Mouse (Mus musculus) kidney, adult 2 months (tissue): ENCODE data around the gene B3gnt9. TPM values are rescaled to one million over a fixed set of nuclear protein-coding genes. Genes with fewer than 3 reads are reported as not detected.

ENCODE experiments used
- DNase-seq: peaks from one replicate; pipeline ENCODE4 v3.0.0; 2021
- H3K27ac ChIP-seq: fragments of 200-500 bp; 2 replicates; pipeline ENCODE4 v1.5.1; 2012; ENCODE audit warnings: low read depth, low read length, control low read depth, inconsistent platforms; ENCODE audit not compliant: insufficient read depth
- H3K27me3 ChIP-seq: fragments of 200-500 bp; replicated peaks from 2 replicates; pipeline ENCODE4 v1.6.1; 2012; ENCODE audit warnings: mild to moderate bottlenecking, moderate library complexity, low read length, inconsistent platforms; ENCODE audit not compliant: control insufficient read depth, insufficient read depth
- H3K36me3 ChIP-seq: fragments of 200-500 bp; 2 replicates; pipeline ENCODE4 v1.6.1; 2012; ENCODE audit warnings: mild to moderate bottlenecking, moderate library complexity, low read length, inconsistent platforms; ENCODE audit not compliant: control insufficient read depth, insufficient read depth
- H3K4me1 ChIP-seq: fragments of 200-500 bp; 2 replicates; pipeline ENCODE4 v1.6.1; 2011; ENCODE audit warnings: low read length; ENCODE audit not compliant: control insufficient read depth, insufficient read depth
- H3K4me3 ChIP-seq: fragments of 200-500 bp; 2 replicates; pipeline ENCODE4 v1.5.1; 2011; ENCODE audit warnings: mild to moderate bottlenecking, low read depth, low read length, control low read depth; ENCODE audit not compliant: insufficient read depth
- CTCF ChIP-seq: fragments of 200-500 bp; conservative IDR thresholded peaks from 2 replicates; pipeline ENCODE4 v1.5.1; 2011; ENCODE audit warnings: low read depth, mild to moderate bottlenecking, control low read depth, low read length, moderate library complexity, mixed read lengths; ENCODE audit not compliant: insufficient read depth, insufficient read length
- POLR2A ChIP-seq: fragments of 200-500 bp; IDR thresholded peaks from one replicate; pipeline ENCODE4 v1.6.1; 2011; ENCODE audit warnings: low read depth, low read length, control low read depth
- WGBS: fragments of 180-500 bp; shearing (Covaris S2); methylation state at CpG from one replicate; pipeline ENCODE4 v1.1.7; 2018; 5-methylcytosine and 5-hydroxymethylcytosine counted together
- polyA plus RNA-seq: library from polyadenylated mRNA; depleted of rRNA; stranded (reverse); fragments of >200 nt; gene quantifications from 2 replicates; pipeline ENCODE4 v1.2.3, GENCODE M21; 2012; rRNA removed

The B3gnt9 gene
- polyA plus RNA-seq, 1 experiment, result 4.8 TPM

DNA sequence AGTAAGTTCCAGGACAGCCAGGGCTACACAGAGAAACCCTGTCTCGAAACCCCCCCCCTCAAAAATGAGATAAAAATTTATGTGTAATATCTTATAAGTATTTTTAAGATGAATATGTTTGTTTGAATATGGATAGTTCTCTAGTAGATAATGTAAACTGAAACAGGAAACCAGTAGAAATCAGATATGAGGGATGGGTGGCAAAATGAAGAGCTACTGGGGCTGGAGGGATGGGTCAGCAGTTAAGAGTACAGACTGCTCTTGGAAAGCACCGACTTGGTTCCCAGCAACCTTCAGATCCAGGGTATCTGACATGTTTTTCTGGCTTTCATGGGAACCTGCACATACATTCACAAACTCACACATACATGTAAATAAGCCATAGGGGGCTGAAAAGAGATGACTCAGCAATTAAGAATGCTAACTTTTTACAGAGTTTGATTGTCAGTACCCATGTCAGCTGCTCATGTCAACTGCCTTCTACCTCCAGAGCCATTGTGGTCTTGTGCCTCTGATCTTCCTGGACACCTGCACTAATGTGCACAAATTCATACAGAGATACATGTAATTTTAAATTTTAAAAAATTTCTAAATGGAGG, 47.2 kb downstream of the B3gnt9 start:
- Histone ChIP-seq H3K36me3 (peaks cover 1% of the 10 kb centered on the region; the same call in 1 of the 2 replicates), H3K27me3 (no peaks in the 10 kb centered on the region), H3K4me3 (no peak overlapping the region), H3K27ac (no peak overlapping the region), H3K4me1 (no peaks in the 10 kb centered on the region)
- WGBS, result 77% methylated on average over 2 of the region's 2 CpGs
- TF ChIP-seq CTCF (no peak), POLR2A (no peak)
- DNase-seq, result no peak

DNA sequence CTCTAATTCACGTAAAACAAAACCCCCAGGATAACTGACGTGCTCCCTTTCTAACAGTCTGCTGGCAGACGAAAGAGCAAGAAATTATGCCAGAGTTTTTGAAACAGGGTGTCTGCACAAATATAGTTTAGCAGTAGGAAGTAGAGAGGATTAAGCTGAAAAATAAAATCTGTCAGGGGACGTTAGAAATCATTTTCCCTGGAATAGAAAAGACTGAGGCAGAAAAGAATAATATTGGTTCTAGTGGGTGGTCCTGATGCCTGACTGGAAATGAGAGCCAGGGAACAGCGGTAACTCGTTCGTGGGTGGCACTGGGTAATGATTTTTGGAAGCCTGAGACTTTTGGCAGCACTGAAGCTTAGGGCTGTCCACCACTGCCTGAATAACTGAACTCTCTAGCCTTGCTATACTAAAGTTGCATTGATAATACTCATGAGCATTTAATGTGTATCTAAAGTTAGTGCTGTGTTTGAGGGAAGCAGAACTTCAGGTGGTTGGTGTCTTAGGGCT, 48.1 kb downstream of the B3gnt9 start:
- no peak for DNase-seq
- WGBS, result 66% methylated on average over 7 of the region's 7 CpGs
- Histone ChIP-seq H3K27ac (no peak overlapping the region), H3K27me3 (no peaks in the 10 kb centered on the region), H3K4me3 (no peak overlapping the region), H3K36me3 (peaks cover 3% of the 10 kb centered on the region; the same call in 1 of the 2 replicates), H3K4me1 (no peaks in the 10 kb centered on the region)
- TF ChIP-seq CTCF (no peak), POLR2A (no peak)

DNA sequence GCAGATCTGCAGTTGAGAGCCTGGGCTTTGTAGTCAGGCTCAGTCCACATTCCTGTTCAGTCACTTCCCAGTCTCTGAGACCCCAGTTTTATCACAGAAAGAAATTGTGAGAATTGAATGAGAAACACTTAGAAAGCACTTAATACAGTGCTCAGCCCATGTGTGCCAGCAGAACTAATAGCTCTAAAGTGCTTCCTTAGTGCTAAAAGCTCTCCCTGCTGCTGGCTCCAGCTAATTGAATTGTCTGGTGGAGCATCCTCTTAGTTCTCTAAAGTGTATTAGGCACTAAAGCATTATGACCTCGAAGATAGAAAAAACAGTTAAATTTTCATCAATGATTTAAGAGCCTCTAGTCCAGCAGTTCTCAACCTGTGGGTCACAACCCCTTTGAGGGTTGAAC, 49.2 kb downstream of the B3gnt9 start:
- DNase-seq, result no peak
- Histone ChIP-seq H3K27ac (no peak overlapping the region), H3K4me1 (no peaks in the 10 kb centered on the region), H3K4me3 (no peak overlapping the region), H3K36me3 (peaks cover 3% of the 10 kb centered on the region; the same call in 1 of the 2 replicates), H3K27me3 (no peaks in the 10 kb centered on the region)
- no peak for TF ChIP-seq POLR2A
- TF ChIP-seq CTCF, result no peak
- WGBS, result 51% methylated on average over 1 of the region's 1 CpGs

Other genes with a start within 250 kb of the B3gnt9 start
- 0.09 and 0.14 TPM in 2 replicates for gene Ces3a, start 206.6 kb downstream of the B3gnt9 start, polyA plus RNA-seq
- gene Ces3b, start 171.4 kb downstream of the B3gnt9 start, polyA plus RNA-seq, result 0.08 TPM in 1 of 2 replicates, not detected in the other
- gene Ces4a, start 123.4 kb downstream of the B3gnt9 start, polyA plus RNA-seq, result 0.03 TPM in 1 of 2 replicates, not detected in the other
- 4.4 and 6.1 TPM in 2 replicates for gene Cbfb, start 84.5 kb downstream of the B3gnt9 start, polyA plus RNA-seq
- gene D230025D16Rik, start 30.0 kb downstream of the B3gnt9 start, polyA plus RNA-seq, result 22.1 and 23.2 TPM in 2 replicates
- gene Tradd, start 9.5 kb upstream of the B3gnt9 start, polyA plus RNA-seq, result 13.1 and 13.5 TPM in 2 replicates
- gene Fbxl8, start 9.5 kb upstream of the B3gnt9 start, polyA plus RNA-seq, result 6.9 and 8.3 TPM in 2 replicates
- gene Hsf4, start 14.6 kb upstream of the B3gnt9 start, polyA plus RNA-seq, result 2.1 and 2.7 TPM in 2 replicates
- 4.8 and 5.6 TPM in 2 replicates for gene Nol3, start 21.0 kb upstream of the B3gnt9 start, polyA plus RNA-seq
- gene 4931428F04Rik, start 34.7 kb upstream of the B3gnt9 start, polyA plus RNA-seq, result 2.1 and 2.5 TPM in 2 replicates
- 11.7 and 15.3 TPM in 2 replicates for gene Exoc3l, start 40.9 kb upstream of the B3gnt9 start, polyA plus RNA-seq
- 88.1 and 93.5 TPM in 2 replicates for gene E2f4, start 42.5 kb upstream of the B3gnt9 start, polyA plus RNA-seq
- 49.6 and 60.3 TPM in 2 replicates for gene Elmo3, start 50.4 kb upstream of the B3gnt9 start, polyA plus RNA-seq
- gene Lrrc29, start 71.1 kb upstream of the B3gnt9 start, polyA plus RNA-seq, result 11.0 and 14.1 TPM in 2 replicates
- 113 and 116 TPM in 2 replicates for gene Tmem208, start 71.2 kb upstream of the B3gnt9 start, polyA plus RNA-seq
- 18.2 and 20.0 TPM in 2 replicates for gene Fhod1, start 92.8 kb upstream of the B3gnt9 start, polyA plus RNA-seq
- 1.9 and 2.5 TPM in 2 replicates for gene Slc9a5, start 93.7 kb upstream of the B3gnt9 start, polyA plus RNA-seq
- 0.14 and 0.18 TPM in 2 replicates for gene Plekhg4, start 118.1 kb upstream of the B3gnt9 start, polyA plus RNA-seq
- 0.08 and 0.17 TPM in 2 replicates for gene Kctd19, start 158.3 kb upstream of the B3gnt9 start, polyA plus RNA-seq
- gene Lrrc36, start 158.4 kb upstream of the B3gnt9 start, polyA plus RNA-seq, result 0.33 and 0.45 TPM in 2 replicates
- 11.9 and 19.3 TPM in 2 replicates for gene Tppp3, start 216.4 kb upstream of the B3gnt9 start, polyA plus RNA-seq
- gene Zdhhc1, start 241.7 kb upstream of the B3gnt9 start, polyA plus RNA-seq, result 47.6 and 57.7 TPM in 2 replicates